In the genomic region with DNA sequence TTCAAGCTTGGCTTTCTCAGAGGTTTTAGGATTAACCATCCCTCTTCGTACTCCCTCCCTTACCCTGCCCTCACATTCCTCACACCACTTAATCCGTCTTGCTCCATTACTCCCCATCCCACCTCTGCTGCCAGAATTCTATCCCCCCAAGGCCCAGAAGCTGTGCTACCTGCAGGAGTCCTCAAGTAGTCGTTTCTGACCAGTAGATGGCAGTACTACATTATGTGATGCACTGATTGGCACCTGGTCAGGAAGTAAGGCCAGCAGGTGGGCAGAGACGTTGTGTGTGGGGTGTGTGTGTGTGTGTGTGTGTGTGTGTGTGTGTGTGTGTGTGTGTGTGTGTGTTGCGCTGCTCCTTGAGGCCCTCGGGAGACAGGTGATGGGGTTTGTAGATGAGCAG, we compare ENCODE assay signal across 12 mouse cellular contexts. TPM values are rescaled to one million over a fixed set of nuclear protein-coding genes. Genes with fewer than 3 reads are reported as not detected.
A peak's percentile ranks its signal among the peaks of the same experiment; 100 is the strongest.
DNase-seq lines count a peak whose midpoint lies in the region; TF ChIP-seq lines count a peak whose summit lies in the region.
"Had no signal": no experiment of that assay in that cellular context is flagged by ENCODE, and none has a peak within 500 bp of the region (broad histone marks: within the 10 kb centered on the region; RNA-seq: fewer than 3 reads in every experiment).

No protein-coding gene starts in this region.

- H3K4me1 ChIP-seq in lung, adult 2 months (ENCODE audit: control insufficient read depth, insufficient read depth, low read length) = no peaks in the 10 kb centered on the region; the same call in 1 of the 2 replicates
- H3K4me1 ChIP-seq: hindbrain, embryonic 15.5 days had no signal

- H3K27me3 ChIP-seq in splenic B cell, adult 2 months (ENCODE audit: control insufficient read depth, insufficient read depth, low read length, poor library complexity, severe bottlenecking) = no peaks in the 10 kb centered on the region
- H3K27me3 ChIP-seq: forebrain, embryonic 13.5 days; hindbrain, embryonic 15.5 days; midbrain, embryonic 13.5 days had no signal

- no peak for DNase-seq in lung, adult 2 months
- DNase-seq in lung, postnatal 4 days = no peak
- peak; percentile 49 for DNase-seq in brain, adult 2 months (ENCODE audit: low read depth, low spot score)
- DNase-seq in kidney, adult 9 months = peak; percentile 67
- DNase-seq in splenic B cell, adult 2 months (ENCODE audit: low read depth, low spot score) = peak; percentile 17
- DNase-seq in urinary bladder, postnatal 25 days (ENCODE audit: low spot score) = no peak
- no peak for DNase-seq in right cerebral cortex, postnatal 4 days
- no peak for DNase-seq in thymus, adult 18-20 months
- DNase-seq: adrenal gland, postnatal 10 days had no signal

- no peaks in the 10 kb centered on the region for H3K36me3 ChIP-seq in splenic B cell, adult 2 months (ENCODE audit: control insufficient read depth, insufficient read depth, low read length, poor library complexity, severe bottlenecking)
- H3K36me3 ChIP-seq: hindbrain, embryonic 15.5 days; midbrain, embryonic 13.5 days had no signal

- 17% methylated on average over 6 of the region's 6 CpGs for WGBS in lung, adult 2 months

- TF ChIP-seq POLR2A in lung, adult 2 months (IDR thresholded peaks at IDR 0.05; ENCODE audit: borderline replicate concordance, extremely low read depth, low read depth, low read length) = no peak

- no peak overlapping the region for H3K4me3 ChIP-seq in lung, adult 2 months (replicated peaks; ENCODE audit: extremely low read depth, low read depth, low read length)
- H3K4me3 ChIP-seq: forebrain, embryonic 13.5 days; hindbrain, embryonic 15.5 days; midbrain, embryonic 13.5 days had no signal

- 0 out of 2 replicates have a peak, but pooled peaks have one; percentile 37 for TF ChIP-seq CTCF in lung, adult 2 months (IDR thresholded peaks at IDR 0.05; ENCODE audit: insufficient read depth, low read length)

RNA-seq across cellular contexts. Expression of gene Cyp2b19, which starts 18.9 kb away (rescaled TPM):
- polyA plus RNA-seq in lung, adult 2 months (2012; rRNA removed) = 0.24 TPM in 1 of 2 replicates, not detected in the other

RNA-seq across cellular contexts. Expression of gene Cyp2g1, which starts 32.8 kb away (rescaled TPM):
- not detected in 2 replicates for polyA plus RNA-seq in lung, adult 2 months (2012; rRNA removed)
- polyA plus RNA-seq: forebrain, embryonic 13.5 days; hindbrain, embryonic 15.5 days; midbrain, embryonic 13.5 days had no signal

RNA-seq across cellular contexts. Expression of gene Cyp2a5, which starts 59.2 kb away (rescaled TPM):
- 28.3 and 52.7 TPM in 2 replicates for polyA plus RNA-seq in lung, adult 2 months (2012; rRNA removed)
- polyA plus RNA-seq: forebrain, embryonic 13.5 days had no signal

Comparison
In these comparisons a context has a peak if more than half of its experiments do, and no peak if none do; other contexts are left out.
1. DNase-seq: peak in brain, adult 2 months (single experiment), kidney, adult 9 months (single experiment) and splenic B cell, adult 2 months (single experiment); none in lung, adult 2 months (single experiment), lung, postnatal 4 days (0 of 2), urinary bladder, postnatal 25 days (single experiment), right cerebral cortex, postnatal 4 days (single experiment) and thymus, adult 18-20 months (0 of 2).